Mouse (Mus musculus): ENCODE measurements around the gene Mvb12b. TPM values are rescaled to one million over a fixed set of nuclear protein-coding genes. Genes with fewer than 3 reads are reported as not detected.

The Mvb12b gene
- polyA plus RNA-seq, 1 experiment from 2014 or later, result 17.7 TPM

GRCm38 (mm10) chr2:33809081-33809480, 78.7 kb downstream of the Mvb12b start:
- no peak overlapping the region for H3K9ac ChIP-seq (ENCODE audit: low read depth, low read length)
- no peaks in the 10 kb centered on the region for H3K36me3 ChIP-seq (ENCODE audit: control insufficient read depth, insufficient read depth, low read length)
- 83% methylated on average over 3 of the region's 3 CpGs for WGBS

GRCm38 (mm10) chr2:33808032-33808431, 79.7 kb downstream of the Mvb12b start:
- WGBS, result 88% methylated on average over 5 of the region's 5 CpGs
- ATAC-seq (replicated peaks; ENCODE audit: low FRiP score), result no peak
- H3K9me3 ChIP-seq (ENCODE audit: control insufficient read depth, low read length), result no peaks in the 10 kb centered on the region

More at GRCm38 (mm10) chr2:33809081-33809480, 78.7 kb downstream of the Mvb12b start:
- Histone ChIP-seq H3K27me3 (replicated peaks; ENCODE audit: control insufficient read depth, insufficient read depth, low read length) (no peaks in the 10 kb centered on the region), H3K4me1 (replicated peaks; ENCODE audit: control insufficient read depth, insufficient read depth, low read length) (no peaks in the 10 kb centered on the region), H3K27ac (ENCODE audit: low read depth, low read length) (no peak overlapping the region), H3K4me3 (ENCODE audit: low read depth, low read length) (no peak overlapping the region), H3K4me2 (no peak overlapping the region), H3K9me3 (ENCODE audit: control insufficient read depth, low read length) (no peaks in the 10 kb centered on the region)
- DNase-seq (ENCODE audit: low spot score) (no peak), ATAC-seq (replicated peaks; ENCODE audit: low FRiP score) (no peak)

GRCm38 (mm10) chr2:33805640-33806039, 82.1 kb downstream of the Mvb12b start:
- no peak for DNase-seq (ENCODE audit: low spot score)
- Histone ChIP-seq H3K27me3 (replicated peaks; ENCODE audit: control insufficient read depth, insufficient read depth, low read length) (no peaks in the 10 kb centered on the region), H3K4me2 (no peak overlapping the region), H3K9ac (ENCODE audit: low read depth, low read length) (no peak overlapping the region), H3K36me3 (ENCODE audit: control insufficient read depth, insufficient read depth, low read length) (peaks cover 8% of the 10 kb centered on the region; the same call in 1 of the 2 replicates), H3K4me3 (ENCODE audit: low read depth, low read length) (no peak overlapping the region), H3K9me3 (ENCODE audit: control insufficient read depth, low read length) (no peaks in the 10 kb centered on the region), H3K27ac (ENCODE audit: low read depth, low read length) (no peak overlapping the region), H3K4me1 (replicated peaks; ENCODE audit: control insufficient read depth, insufficient read depth, low read length) (peaks cover 8% of the 10 kb centered on the region)
- ATAC-seq (replicated peaks; ENCODE audit: low FRiP score), result no peak
- WGBS, result 89% methylated on average over 11 of the region's 11 CpGs

More at GRCm38 (mm10) chr2:33808032-33808431, 79.7 kb downstream of the Mvb12b start:
- Histone ChIP-seq H3K4me1 (replicated peaks; ENCODE audit: control insufficient read depth, insufficient read depth, low read length) (no peaks in the 10 kb centered on the region), H3K36me3 (ENCODE audit: control insufficient read depth, insufficient read depth, low read length) (no peaks in the 10 kb centered on the region), H3K27me3 (replicated peaks; ENCODE audit: control insufficient read depth, insufficient read depth, low read length) (no peaks in the 10 kb centered on the region), H3K27ac (ENCODE audit: low read depth, low read length) (no peak overlapping the region), H3K4me2 (no peak overlapping the region), H3K4me3 (ENCODE audit: low read depth, low read length) (no peak overlapping the region), H3K9ac (ENCODE audit: low read depth, low read length) (no peak overlapping the region)
- no peak for DNase-seq (ENCODE audit: low spot score)

GRCm38 (mm10) chr2:33803717-33804214, 84.0 kb downstream of the Mvb12b start:
- no peaks in the 10 kb centered on the region for H3K27me3 ChIP-seq (replicated peaks; ENCODE audit: control insufficient read depth, insufficient read depth, low read length)
- H3K36me3 ChIP-seq (ENCODE audit: control insufficient read depth, insufficient read depth, low read length), result peaks cover 8% of the 10 kb centered on the region; the same call in 1 of the 2 replicates
- H3K4me3 ChIP-seq (ENCODE audit: low read depth, low read length), result no peak overlapping the region
- no peak overlapping the region for H3K4me2 ChIP-seq
- H3K9ac ChIP-seq (ENCODE audit: low read depth, low read length), result no peak overlapping the region
- no peak for ATAC-seq (replicated peaks; ENCODE audit: low FRiP score)
- no peak overlapping the region for H3K27ac ChIP-seq (ENCODE audit: low read depth, low read length)
- no peak for DNase-seq (ENCODE audit: low spot score)
- 58% methylated on average over 4 of the region's 4 CpGs for whole genome bisulfite sequencing
- H3K4me1 ChIP-seq (replicated peaks; ENCODE audit: control insufficient read depth, insufficient read depth, low read length), result peaks cover 15% of the 10 kb centered on the region
- H3K9me3 ChIP-seq (ENCODE audit: control insufficient read depth, low read length), result no peaks in the 10 kb centered on the region

GRCm38 (mm10) chr2:33803083-33803615, 84.6 kb downstream of the Mvb12b start:
- no peaks in the 10 kb centered on the region for H3K27me3 ChIP-seq (replicated peaks; ENCODE audit: control insufficient read depth, insufficient read depth, low read length)
- DNase-seq (ENCODE audit: low spot score) (no peak), ATAC-seq (replicated peaks; ENCODE audit: low FRiP score) (no peak)
- no peak overlapping the region for H3K4me3 ChIP-seq (ENCODE audit: low read depth, low read length)
- 86% methylated on average over 12 of the region's 12 CpGs for WGBS
- H3K36me3 ChIP-seq (ENCODE audit: control insufficient read depth, insufficient read depth, low read length), result peaks cover 8% of the 10 kb centered on the region; the same call in 1 of the 2 replicates
- no peak overlapping the region for H3K4me2 ChIP-seq
- peaks cover 15% of the 10 kb centered on the region for H3K4me1 ChIP-seq (replicated peaks; ENCODE audit: control insufficient read depth, insufficient read depth, low read length)
- H3K9ac ChIP-seq (ENCODE audit: low read depth, low read length), result no peak overlapping the region
- no peak overlapping the region for H3K27ac ChIP-seq (ENCODE audit: low read depth, low read length)
- no peaks in the 10 kb centered on the region for H3K9me3 ChIP-seq (ENCODE audit: control insufficient read depth, low read length)

- DNase-seq (ENCODE audit: low spot score), result no peak
- Histone ChIP-seq H3K27ac (ENCODE audit: low read depth, low read length) (no peak overlapping the region), H3K4me1 (replicated peaks; ENCODE audit: control insufficient read depth, insufficient read depth, low read length) (peaks cover 15% of the 10 kb centered on the region), H3K9me3 (ENCODE audit: control insufficient read depth, low read length) (no peaks in the 10 kb centered on the region), H3K9ac (ENCODE audit: low read depth, low read length) (no peak overlapping the region), H3K36me3 (ENCODE audit: control insufficient read depth, insufficient read depth, low read length) (peaks cover 8% of the 10 kb centered on the region; the same call in 1 of the 2 replicates), H3K27me3 (replicated peaks; ENCODE audit: control insufficient read depth, insufficient read depth, low read length) (no peaks in the 10 kb centered on the region), H3K4me2 (no peak overlapping the region), H3K4me3 (ENCODE audit: low read depth, low read length) (no peak overlapping the region)
- ATAC-seq (replicated peaks; ENCODE audit: low FRiP score), result no peak
- 82% methylated on average over 13 of the region's 13 CpGs for WGBS
Measured at GRCm38 (mm10) chr2:33801760-33802159, 86.0 kb downstream of the Mvb12b start.

GRCm38 (mm10) chr2:33801336-33801735, 86.4 kb downstream of the Mvb12b start:
- Histone ChIP-seq H3K27me3 (replicated peaks; ENCODE audit: control insufficient read depth, insufficient read depth, low read length) (no peaks in the 10 kb centered on the region), H3K27ac (ENCODE audit: low read depth, low read length) (no peak overlapping the region), H3K36me3 (ENCODE audit: control insufficient read depth, insufficient read depth, low read length) (peaks cover 8% of the 10 kb centered on the region; the same call in 1 of the 2 replicates), H3K4me2 (no peak overlapping the region), H3K4me1 (replicated peaks; ENCODE audit: control insufficient read depth, insufficient read depth, low read length) (peaks cover 15% of the 10 kb centered on the region), H3K4me3 (ENCODE audit: low read depth, low read length) (no peak overlapping the region), H3K9me3 (ENCODE audit: control insufficient read depth, low read length) (no peaks in the 10 kb centered on the region), H3K9ac (ENCODE audit: low read depth, low read length) (no peak overlapping the region)
- DNase-seq (ENCODE audit: low spot score) (no peak), ATAC-seq (replicated peaks; ENCODE audit: low FRiP score) (no peak)
- 87% methylated on average over 8 of the region's 8 CpGs for WGBS

- no peak overlapping the region for H3K4me3 ChIP-seq (ENCODE audit: low read depth, low read length)
- DNase-seq (ENCODE audit: low spot score) (no peak), ATAC-seq (replicated peaks; ENCODE audit: low FRiP score) (no peak)
- H3K4me2 ChIP-seq, result no peak overlapping the region
- H3K4me1 ChIP-seq (replicated peaks; ENCODE audit: control insufficient read depth, insufficient read depth, low read length), result peaks cover 15% of the 10 kb centered on the region
- H3K36me3 ChIP-seq (ENCODE audit: control insufficient read depth, insufficient read depth, low read length), result peaks cover 8% of the 10 kb centered on the region; the same call in 1 of the 2 replicates
- 88% methylated on average over 6 of the region's 6 CpGs for WGBS
- no peak overlapping the region for H3K27ac ChIP-seq (ENCODE audit: low read depth, low read length)
- H3K9me3 ChIP-seq (ENCODE audit: control insufficient read depth, low read length), result no peaks in the 10 kb centered on the region
- no peaks in the 10 kb centered on the region for H3K27me3 ChIP-seq (replicated peaks; ENCODE audit: control insufficient read depth, insufficient read depth, low read length)
- no peak overlapping the region for H3K9ac ChIP-seq (ENCODE audit: low read depth, low read length)
Measured at GRCm38 (mm10) chr2:33800221-33800620, 87.5 kb downstream of the Mvb12b start.

All from liver, embryonic 11.5 days (tissue).